Mouse (Mus musculus): ENCODE results near the gene Atxn10. TPM values are rescaled to one million over a fixed set of nuclear protein-coding genes. Genes with fewer than 3 reads are reported as not detected.
"Not testable (repeated sequence)": the region's sequence is repeated elsewhere in the genome, so short reads cannot be mapped to it uniquely, and the experiment has no call there.

The Atxn10 gene
- total RNA-seq (2021), result 100 to 1,000 TPM; 104 to 114 TPM

DNA sequence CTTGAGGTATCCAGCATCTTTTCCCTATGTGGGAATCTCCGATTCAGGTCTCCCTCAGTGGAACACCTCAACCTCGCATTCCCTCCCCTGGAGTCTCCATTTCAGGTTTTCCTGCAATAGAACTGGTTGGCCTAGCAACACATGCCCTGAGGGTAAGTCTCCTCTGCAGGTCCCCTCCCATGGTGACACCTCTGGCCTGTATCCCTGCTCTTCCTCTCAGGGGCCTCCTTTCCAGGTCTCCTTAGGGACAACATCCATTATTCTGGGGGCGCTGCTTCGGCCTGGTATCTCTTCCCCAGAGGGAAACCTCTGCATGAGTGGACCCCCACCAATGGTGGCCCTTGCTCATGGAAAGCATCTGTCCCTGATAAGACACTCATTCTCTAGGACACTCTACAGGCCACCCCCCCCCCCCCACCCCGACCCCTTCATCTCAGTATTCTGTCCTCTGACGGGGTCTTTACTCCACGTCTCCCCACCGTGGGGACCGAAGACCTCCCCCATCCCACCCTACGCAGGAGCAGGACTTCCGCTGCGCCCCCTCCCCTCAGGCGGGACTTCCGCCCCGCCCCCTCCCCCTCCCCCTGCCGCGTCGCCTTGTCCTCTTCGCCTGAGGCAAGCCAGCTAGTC lies at the start of gene Atxn10:
Gene Atxn10, plus strand, starts transcription at position 575 of the 630 bp plus-strand sequence.
- peak; percentile 7 to 35 for DNase-seq
- intact Hi-C loops (cut with DNase I), result no loop called here

- no peak for DNase-seq
- intact Hi-C loops (cut with DNase I), result no loop called here
These were observed 41.4 kb upstream of the Atxn10 start for GRCm38 (mm10) chr15:85294632-85295031.

GRCm38 (mm10) chr15:85295544-85295943 lies 40.5 kb upstream of the Atxn10 start:
- intact Hi-C loops (cut with DNase I), result no loop called here
- DNase-seq, result no peak

GRCm38 (mm10) chr15:85295977-85296376 lies 40.1 kb upstream of the Atxn10 start:
- intact Hi-C loops (cut with DNase I), result no loop called here
- DNase-seq, result no peak

DNA sequence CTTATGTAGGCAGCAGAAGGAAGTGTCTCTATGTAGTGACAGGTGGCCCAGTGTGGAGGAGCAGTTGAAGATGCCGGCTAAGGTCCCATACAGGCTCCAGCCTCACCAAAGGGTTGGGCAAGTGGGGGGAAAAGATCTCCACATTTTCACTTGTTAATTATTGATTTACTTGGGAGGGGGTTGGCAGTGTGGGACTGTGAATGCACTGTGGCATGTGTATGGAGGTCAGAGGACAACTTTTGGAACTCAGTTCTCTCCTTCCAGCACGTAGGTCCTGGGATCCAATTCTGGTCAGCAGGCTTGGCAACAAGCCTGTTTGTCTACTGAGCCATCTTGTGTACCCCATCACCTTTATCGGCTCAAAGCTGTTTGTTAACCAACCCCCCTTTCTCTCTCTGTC lies 39.5 kb upstream of the Atxn10 start:
- intact Hi-C loops (cut with DNase I), result no loop called here

GRCm38 (mm10) chr15:85298167-85298781 lies 37.8 kb upstream of the Atxn10 start:
- DNase-seq, result peak in 1 of 2 experiments; percentile 7
- intact Hi-C loops (cut with DNase I), result no loop called here

More for the DNA sequence above, 39.5 kb upstream of the Atxn10 start:
- DNase-seq, result no peak

DNA sequence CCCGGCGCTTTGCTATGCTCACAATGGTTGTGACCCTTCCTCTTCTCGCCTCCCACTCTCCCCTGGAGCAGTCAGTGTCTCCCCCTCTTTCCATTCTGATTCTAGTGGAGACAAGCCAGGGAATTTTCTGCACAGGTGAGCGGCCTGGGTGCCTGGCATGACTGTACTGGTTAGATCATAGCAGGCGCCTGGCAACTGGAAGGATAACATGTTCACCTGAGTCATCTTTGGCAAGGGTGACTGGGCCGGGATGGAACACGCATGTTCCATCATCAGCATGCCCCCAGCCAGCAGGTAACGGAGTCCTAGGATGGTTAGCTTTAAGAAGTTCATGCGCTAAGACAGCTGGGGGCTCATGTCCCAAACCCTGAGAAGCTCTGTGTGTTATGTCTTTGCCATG lies 37.1 kb upstream of the Atxn10 start:
- intact Hi-C loops (cut with DNase I), result no loop called here
- DNase-seq, result no peak

DNA sequence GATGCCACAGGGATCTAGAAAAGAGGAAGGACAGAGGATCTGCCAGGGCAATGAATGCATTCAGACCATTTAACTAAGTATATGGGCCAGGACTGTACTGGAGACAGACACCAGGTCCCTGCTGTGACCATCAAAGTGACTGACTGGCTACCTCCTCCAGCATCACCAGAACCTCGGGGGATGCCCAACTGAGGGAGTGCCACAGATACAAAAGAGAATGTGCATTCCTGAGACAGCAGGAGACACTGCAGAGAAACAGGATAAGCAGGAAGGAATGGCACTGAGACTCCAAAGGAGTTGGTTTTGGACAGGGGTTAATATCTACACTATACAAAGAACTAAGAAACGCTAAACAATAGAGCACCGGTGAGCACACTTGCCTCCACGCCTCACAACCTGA lies 32.8 kb upstream of the Atxn10 start:
- intact Hi-C loops (cut with DNase I), result no loop called here

DNA sequence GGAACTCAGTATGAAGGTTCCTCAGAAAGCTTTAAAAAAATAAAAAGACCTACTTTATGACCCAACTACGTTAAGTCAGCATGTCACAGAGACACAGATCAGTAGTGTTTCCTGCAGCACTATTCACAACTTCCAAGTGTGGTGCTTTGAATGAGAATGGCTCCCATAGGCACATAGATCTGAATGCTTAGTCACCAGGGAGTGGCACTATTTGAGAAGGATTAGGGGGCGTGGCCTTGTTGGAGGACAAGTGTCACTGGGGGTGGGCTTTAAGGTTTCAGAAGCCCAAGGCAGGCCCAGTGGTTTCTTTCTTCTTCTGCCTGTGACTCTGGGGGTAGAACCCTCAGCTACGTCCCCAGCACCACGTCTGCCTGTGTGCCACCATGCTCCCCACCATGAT lies 32.1 kb upstream of the Atxn10 start:
- intact Hi-C loops (cut with DNase I), result no loop called here
- DNase-seq, result no peak

More for the DNA sequence above, 32.8 kb upstream of the Atxn10 start:
- no peak for DNase-seq

GRCm38 (mm10) chr15:85307061-85307660 lies 28.9 kb upstream of the Atxn10 start:
- no peak for DNase-seq
- intact Hi-C loops (cut with DNase I), result no loop called here

GRCm38 (mm10) chr15:85311058-85311657 lies 24.9 kb upstream of the Atxn10 start:
- intact Hi-C loops (cut with DNase I), result loop anchor here (10.0 kb wide), 1 partner anchor 404 kb away; no protein-coding TSS in a partner anchor
- DNase-seq, result no peak

- intact Hi-C loops (cut with DNase I), result loop anchor here (1.0 to 10.0 kb wide), 5 partner anchors 49 to 399 kb away; no protein-coding TSS in a partner anchor
These were observed 20.5 kb upstream of the Atxn10 start for GRCm38 (mm10) chr15:85315378-85316025.

DNA sequence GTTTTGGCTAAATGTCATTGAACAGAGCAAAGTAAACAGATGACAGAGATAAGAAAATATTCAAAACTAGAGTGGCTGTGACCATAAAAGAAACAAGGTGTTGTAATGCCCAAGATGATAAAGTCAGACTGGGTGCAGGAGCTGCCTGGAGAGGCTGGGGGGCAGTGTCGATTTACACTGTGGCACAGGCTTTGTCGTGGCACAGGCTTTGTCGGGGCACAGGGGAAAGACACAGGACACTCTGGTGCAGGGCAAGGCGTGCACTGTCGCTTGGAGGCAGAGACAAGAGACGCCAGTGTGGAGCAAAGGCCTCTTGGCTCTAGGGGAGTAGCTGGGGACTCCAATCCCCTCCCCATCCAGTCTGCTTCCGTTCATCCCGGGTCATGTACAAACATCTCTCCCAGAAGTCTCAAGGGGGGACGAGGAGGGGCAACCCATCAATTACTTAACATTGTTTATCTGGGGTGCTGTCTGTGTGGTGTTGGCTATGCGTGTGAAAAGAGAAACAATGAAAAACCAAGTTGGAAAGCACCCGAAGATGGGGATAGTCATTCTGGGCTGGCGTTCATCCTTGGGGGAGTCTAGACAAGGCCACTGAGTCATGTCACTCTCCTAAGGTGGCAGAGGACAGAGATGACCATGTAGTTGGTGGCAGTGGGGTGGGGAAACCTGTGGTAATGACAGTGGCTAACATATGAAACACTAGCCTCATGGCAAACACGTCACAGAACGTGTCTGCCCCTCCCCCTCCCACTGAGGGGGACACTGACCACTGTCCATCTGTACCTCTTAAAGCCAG lies 19.5 kb upstream of the Atxn10 start:
- no peak for DNase-seq
- intact Hi-C loops (cut with DNase I), result loop anchor here (5.0 to 10.0 kb wide), 2 partner anchors 71 to 398 kb away; no protein-coding TSS in a partner anchor

More at GRCm38 (mm10) chr15:85315378-85316025, 20.5 kb upstream of the Atxn10 start:
- DNase-seq, result peak; percentile 79 to 85

GRCm38 (mm10) chr15:85319924-85320668 lies 15.9 kb upstream of the Atxn10 start:
- intact Hi-C loops (cut with DNase I), result loop anchor here (5.0 to 10.0 kb wide), 2 partner anchors 67 to 395 kb away; no protein-coding TSS in a partner anchor
- no peak for DNase-seq

DNA sequence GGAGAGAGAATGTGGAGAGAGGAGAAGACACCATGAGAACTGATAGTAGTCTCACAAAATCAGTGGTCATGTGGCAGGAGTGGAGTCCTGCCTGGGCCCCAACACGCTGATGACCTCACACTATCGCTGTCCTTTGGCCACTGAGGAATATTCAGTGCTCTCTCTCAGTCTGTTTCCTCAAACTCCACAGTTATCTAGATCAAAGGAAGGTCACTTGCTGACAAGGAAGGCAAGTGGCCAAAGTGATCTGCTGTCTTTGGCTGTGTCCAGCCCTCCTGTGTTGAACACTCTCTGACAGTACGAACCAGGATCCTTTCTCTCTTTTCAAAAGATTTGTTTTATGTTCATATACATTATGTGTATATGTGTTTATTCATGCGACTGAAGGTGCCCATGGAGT lies 12.8 kb upstream of the Atxn10 start:
- no peak for DNase-seq
- intact Hi-C loops (cut with DNase I), result no loop called here

DNA sequence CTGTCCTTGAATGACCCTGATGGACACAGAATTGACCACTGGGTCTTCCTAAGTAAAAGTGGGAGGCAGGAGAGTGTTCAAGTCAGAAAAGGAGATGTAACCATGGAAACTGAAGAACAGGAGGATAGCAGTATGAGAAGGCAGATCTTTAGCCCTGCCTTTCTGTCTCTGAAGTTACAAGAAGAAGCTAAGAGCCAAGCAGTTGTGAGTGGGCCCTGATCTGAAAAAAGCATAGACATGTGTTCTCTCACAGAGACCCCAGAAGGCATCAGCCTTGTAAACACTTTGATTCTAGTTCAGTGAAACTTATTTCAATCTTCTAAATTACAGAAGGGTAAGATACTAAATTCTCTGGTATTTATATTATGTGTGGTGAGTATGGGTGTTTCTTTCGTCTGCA lies 11.6 kb upstream of the Atxn10 start:
- intact Hi-C loops (cut with DNase I), result no loop called here
- no peak for DNase-seq

GRCm38 (mm10) chr15:85327808-85328207 lies 8.2 kb upstream of the Atxn10 start:
- DNase-seq, result no peak
- intact Hi-C loops (cut with DNase I), result no loop called here

DNA sequence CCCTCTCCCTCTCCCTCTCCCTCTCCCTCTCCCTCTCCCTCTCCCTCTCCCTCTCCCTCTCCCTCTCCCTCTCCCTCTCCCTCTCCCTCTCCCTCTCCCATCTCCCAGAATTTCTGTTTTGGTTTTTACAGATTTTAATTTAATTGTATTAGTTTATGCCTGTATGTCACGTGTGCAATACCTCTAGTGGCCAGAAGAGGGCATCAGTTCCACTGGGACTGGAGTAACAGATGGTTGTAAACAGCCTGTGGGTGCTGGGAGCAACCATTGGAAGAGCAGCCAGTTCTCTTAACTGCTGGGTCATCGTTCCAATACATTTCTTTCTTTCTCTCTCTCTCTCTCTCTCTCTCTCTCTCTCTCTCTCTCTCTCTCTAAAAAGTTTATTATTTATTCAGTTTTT lies 7.6 kb upstream of the Atxn10 start:
- intact Hi-C loops (cut with DNase I); DNase-seq: not testable (repeated sequence)

- intact Hi-C loops (cut with DNase I), result no loop called here
- DNase-seq, result no peak
These were observed 6.9 kb upstream of the Atxn10 start for GRCm38 (mm10) chr15:85329096-85329495.

Data from heart, postnatal 10 days (tissue).